Mouse (Mus musculus) pancreas, adult 10 weeks (tissue): Measurements from ENCODE around the gene Acacb. TPM values are rescaled to one million over a fixed set of nuclear protein-coding genes. Genes with fewer than 3 reads are reported as not detected.

Experiments used
- polyA plus RNA-seq: library from polyadenylated mRNA; stranded (reverse); fragments of 350-450 nt; fragmentation: Illumina TruSeq; extraction: RNeasy Lipid Tissue Mini Kit (QIAGEN cat#74804); gene quantifications from one replicate; pipeline ENCODE4 v1.2.3, GENCODE M21; 2015; ENCODE audit warnings: low read depth, low replicate concordance; ENCODE audit not compliant: insufficient read depth

Acacb gene
- polyA plus RNA-seq: 9.0 TPM

GRCm38 (mm10) chr5:114146028-114146888 is at the start of gene Acacb:
Acacb (plus strand) TSS chr5:114146535.

GRCm38 (mm10) chr5:114127374-114128349 is 18.7 kb upstream of the Acacb start, which contains the start of gene Alkbh2:
Alkbh2 (minus strand) TSS chr5:114128218.

GRCm38 (mm10) chr5:114130211-114130605 is 16.1 kb upstream of the Acacb start, which contains the start of gene Ung:
Ung (plus strand) TSS chr5:114130386.

GRCm38 (mm10) chr5:114273693-114274402 is 127.5 kb downstream of the Acacb start, which contains the start of gene Foxn4:
Foxn4 (minus strand) TSS chr5:114273807.

GRCm38 (mm10) chr5:114288874-114289273 is 142.5 kb downstream of the Acacb start, which contains the start of gene Myo1h:
Myo1h (plus strand) TSS chr5:114289166.

Other genes starting within 250 kb of the Acacb start
- gene Coro1c, start 237.8 kb upstream of the Acacb start, polyA plus RNA-seq: 9.9 TPM
- 4.2 TPM for gene Ssh1, start 152.6 kb upstream of the Acacb start, polyA plus RNA-seq
- gene Dao, start 142.8 kb upstream of the Acacb start, polyA plus RNA-seq: not detected
- 3.7 TPM for gene Usp30, start 81.1 kb upstream of the Acacb start, polyA plus RNA-seq
- gene Svop, start 55.0 kb upstream of the Acacb start, polyA plus RNA-seq: 0.46 TPM
- gene Alkbh2, start 18.3 kb upstream of the Acacb start, polyA plus RNA-seq: 3.9 TPM
- 2.3 TPM for gene Ung, start 16.1 kb upstream of the Acacb start, polyA plus RNA-seq
- gene Foxn4, start 127.3 kb downstream of the Acacb start, polyA plus RNA-seq: not detected
- gene Myo1h, start 142.6 kb downstream of the Acacb start, polyA plus RNA-seq: not detected
- 31.0 TPM for gene Kctd10, start 234.0 kb downstream of the Acacb start, polyA plus RNA-seq
- 12.1 TPM for gene Ube3b, start 234.1 kb downstream of the Acacb start, polyA plus RNA-seq